Mouse (Mus musculus) embryonic fibroblast, embryonic 13.5 days (primary cell): ENCODE measurements around the gene Tnf.

Experiments used
- CTCF ChIP-seq: IDR thresholded peaks from 2 replicates; pipeline ENCODE4 v1.5.1; 2011; ENCODE audit warnings: mild to moderate bottlenecking, control low read depth, low read length, moderate library complexity, borderline replicate concordance; ENCODE audit not compliant: insufficient read depth
- POLR2A ChIP-seq: IDR thresholded peaks from 2 replicates; pipeline ENCODE4 v1.6.1; 2011; ENCODE audit warnings: low read depth, mild to moderate bottlenecking, control low read depth, low read length, moderate library complexity

DNA sequence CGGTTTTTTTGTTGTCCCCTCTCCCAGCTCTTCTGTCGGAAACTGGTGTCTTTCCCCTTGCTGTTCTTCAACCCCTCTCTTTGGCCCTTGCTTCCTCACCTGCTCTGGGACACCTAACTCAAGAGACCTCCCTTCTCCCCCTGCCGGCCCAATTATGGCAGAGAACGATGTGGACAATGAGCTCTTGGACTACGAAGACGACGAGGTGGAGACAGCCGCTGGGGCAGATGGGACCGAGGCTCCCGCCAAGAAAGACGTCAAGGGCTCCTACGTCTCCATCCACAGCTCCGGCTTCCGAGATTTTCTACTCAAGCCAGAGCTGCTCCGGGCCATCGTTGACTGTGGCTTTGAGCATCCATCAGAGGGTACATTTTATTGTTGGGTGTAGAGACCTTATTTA lies 41.3 kb upstream of the Tnf start:
- TF ChIP-seq CTCF = no peak
- peak; percentile 49 for TF ChIP-seq POLR2A
